Mouse (Mus musculus) retina, postnatal 1 day (tissue): ENCODE results near the gene D11Wsu47e.

Source experiments
- DNase-seq: peaks from one replicate; pipeline ENCODE4 v3.0.0-alpha.2; 2012

Gene D11Wsu47e

GRCm38 (mm10) chr11:113739213-113739612 lies 55.0 kb downstream of the D11Wsu47e start:
- DNase-seq: no peak

GRCm38 (mm10) chr11:113740100-113740499 lies 55.9 kb downstream of the D11Wsu47e start:
- DNase-seq: no peak

DNA sequence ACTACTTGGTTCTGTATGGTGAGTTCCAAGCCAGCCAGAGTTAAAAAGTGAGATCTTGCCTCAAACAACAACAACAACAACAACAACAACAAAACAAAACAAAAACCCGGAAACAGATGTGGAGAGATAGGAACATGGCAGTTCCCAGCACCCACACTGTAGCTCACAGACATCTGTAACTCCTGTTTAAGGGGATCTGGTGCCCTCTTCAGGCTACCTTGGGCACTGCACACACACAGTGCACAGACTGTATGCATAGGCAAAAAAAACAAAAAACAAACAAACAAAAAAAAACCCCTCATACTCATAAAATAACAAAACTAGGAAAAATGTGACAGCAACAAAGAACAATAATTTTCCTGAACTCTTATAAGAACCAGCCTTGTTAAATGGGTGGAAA lies 58.8 kb downstream of the D11Wsu47e start:
- DNase-seq: no peak
